Comparison of ENCODE assay signal across 23 mouse cellular contexts in genomic region chr11:46571327-46571726, GRCm38 (mm10). TPM values are rescaled to one million over a fixed set of nuclear protein-coding genes. Genes with fewer than 3 reads are reported as not detected.
"Had no signal": no experiment of that assay in that cellular context is flagged by ENCODE, and none has a peak within 500 bp of the region (broad histone marks: within the 10 kb centered on the region; RNA-seq: fewer than 3 reads in every experiment).

BC053393 (plus strand) TSS chr11:46571536.

- DNase-seq: kidney, adult 11 months; kidney, adult 9 months; kidney, postnatal 36 days; liver; liver, embryonic 13.5 days; liver, postnatal 0 days; lung, postnatal 14 days; right cerebral cortex, postnatal 14 days; thymus, adult 18-20 months; thymus, postnatal 25 days had no signal

RNA-seq across cellular contexts. Expression of gene BC053393, which starts in this region (rescaled TPM):
- total RNA-seq: layer of hippocampus, adult 18-20 months; layer of hippocampus, postnatal 10 days; left cerebral cortex, adult 8-10 months; monocyte, adult 5-6 weeks; neutrophil, adult 5-6 weeks had no signal
- polyA plus RNA-seq: kidney, postnatal 0 days; liver, embryonic 13.5 days; liver, postnatal 0 days; lung, embryonic 15.5 days; macrophage; midbrain, embryonic 11.5 days; midbrain, embryonic 15.5 days; neural tube, embryonic 12.5 days; stomach, postnatal 0 days; urinary bladder, adult 2 months had no signal
